8 mouse cellular contexts compared by ENCODE assay signal in genomic region chr1:55874143-55874867, GRCm38 (mm10).
DNase-seq lines count a peak whose midpoint lies in the region; ATAC-seq lines count a peak whose summit lies in the region.
"Had no signal": no experiment of that assay in that cellular context is flagged by ENCODE, and none has a peak within 500 bp of the region (broad histone marks: within the 10 kb centered on the region; RNA-seq: fewer than 3 reads in every experiment).

No protein-coding gene starts in this region.

- ATAC-seq in forebrain, embryonic 11.5 days (replicated peaks; ENCODE audit: low FRiP score) = peak; percentile 60
- peak; percentile 86 for ATAC-seq in hindbrain, embryonic 11.5 days (ENCODE audit: low FRiP score)
- ATAC-seq in megakaryocyte progenitor cell, adult 5-6 weeks (replicated peaks; ENCODE audit: poor library complexity) = peak; percentile 95

- H3K9me3 ChIP-seq in forebrain, embryonic 11.5 days (ENCODE audit: control insufficient read depth, low read length) = no peaks in the 10 kb centered on the region
- no peaks in the 10 kb centered on the region for H3K9me3 ChIP-seq in hindbrain, embryonic 11.5 days (ENCODE audit: control insufficient read depth, low read length)

- DNase-seq in Muller cell, postnatal 12 days (ENCODE audit: inconsistent ontology term) = peak; percentile 53
- DNase-seq in c-Kit-positive CD71-negative TER-119-negative erythroid progenitor cells, embryonic 14.5 days (ENCODE audit: low read depth) = peak; percentile 47
- peak; percentile 85 for DNase-seq in forebrain, embryonic 11.5 days (ENCODE audit: low spot score)
- DNase-seq in hindbrain, embryonic 11.5 days (ENCODE audit: low spot score) = peak; percentile 88
- peak; percentile 52 to 79 for DNase-seq in layer of hippocampus, postnatal 14 days (ENCODE audit: low spot score in 2 of 2)
- DNase-seq in right cerebral cortex, adult 2 months (ENCODE audit: low spot score in 2 of 2) = peak; percentile 75 to 78

- H3K27me3 ChIP-seq in forebrain, embryonic 11.5 days (ENCODE audit: control insufficient read depth, insufficient read depth, low read length) = no peaks in the 10 kb centered on the region
- H3K27me3 ChIP-seq in hindbrain, embryonic 11.5 days (ENCODE audit: control insufficient read depth, insufficient read depth, low read length) = no peaks in the 10 kb centered on the region

- WGBS in forebrain, embryonic 11.5 days = 23% methylated on average over 7 of the region's 7 CpGs
- 23% methylated on average over 7 of the region's 7 CpGs for WGBS in hindbrain, embryonic 11.5 days

- H3K4me2 ChIP-seq in forebrain, embryonic 11.5 days (ENCODE audit: low read depth, low read length, severe bottlenecking) = no peak overlapping the region
- no peak overlapping the region for H3K4me2 ChIP-seq in hindbrain, embryonic 11.5 days (replicated peaks; ENCODE audit: low read depth, low read length)

- H3K9ac ChIP-seq in forebrain, embryonic 11.5 days (ENCODE audit: low read length) = no peak overlapping the region
- no peak overlapping the region for H3K9ac ChIP-seq in hindbrain, embryonic 11.5 days (ENCODE audit: low read depth, low read length)

- H3K27ac ChIP-seq in forebrain, embryonic 11.5 days (ENCODE audit: low read depth, low read length) = no peak overlapping the region
- H3K27ac ChIP-seq in hindbrain, embryonic 11.5 days (ENCODE audit: low read depth, low read length) = no peak overlapping the region
- H3K27ac ChIP-seq: macrophage had no signal

- no peaks in the 10 kb centered on the region for H3K4me1 ChIP-seq in forebrain, embryonic 11.5 days (replicated peaks; ENCODE audit: control insufficient read depth, insufficient read depth, low read length)
- no peaks in the 10 kb centered on the region for H3K4me1 ChIP-seq in hindbrain, embryonic 11.5 days (replicated peaks; ENCODE audit: control insufficient read depth, insufficient read depth, low read length)

- H3K36me3 ChIP-seq in forebrain, embryonic 11.5 days (ENCODE audit: control insufficient read depth, insufficient read depth, low read length) = no peaks in the 10 kb centered on the region
- H3K36me3 ChIP-seq in hindbrain, embryonic 11.5 days (ENCODE audit: control insufficient read depth, insufficient read depth, low read length) = no peaks in the 10 kb centered on the region

- H3K4me3 ChIP-seq in forebrain, embryonic 11.5 days (ENCODE audit: low read depth, low read length) = no peak overlapping the region
- no peak overlapping the region for H3K4me3 ChIP-seq in hindbrain, embryonic 11.5 days (ENCODE audit: low read depth, low read length)
